Mouse (Mus musculus) urinary bladder, adult 18-20 months (tissue): Measurements from ENCODE around the gene Kif13a.
A peak's percentile ranks its signal among the peaks of the same experiment; 100 is the strongest.

Experiments
- DNase-seq, 2 experiments: peaks; one replicate each; pipeline ENCODE4 v3.0.0; 2022; ENCODE audit warnings: low spot score in 2 of 2, mixed read lengths in 2 of 2

Gene Kif13a

DNA sequence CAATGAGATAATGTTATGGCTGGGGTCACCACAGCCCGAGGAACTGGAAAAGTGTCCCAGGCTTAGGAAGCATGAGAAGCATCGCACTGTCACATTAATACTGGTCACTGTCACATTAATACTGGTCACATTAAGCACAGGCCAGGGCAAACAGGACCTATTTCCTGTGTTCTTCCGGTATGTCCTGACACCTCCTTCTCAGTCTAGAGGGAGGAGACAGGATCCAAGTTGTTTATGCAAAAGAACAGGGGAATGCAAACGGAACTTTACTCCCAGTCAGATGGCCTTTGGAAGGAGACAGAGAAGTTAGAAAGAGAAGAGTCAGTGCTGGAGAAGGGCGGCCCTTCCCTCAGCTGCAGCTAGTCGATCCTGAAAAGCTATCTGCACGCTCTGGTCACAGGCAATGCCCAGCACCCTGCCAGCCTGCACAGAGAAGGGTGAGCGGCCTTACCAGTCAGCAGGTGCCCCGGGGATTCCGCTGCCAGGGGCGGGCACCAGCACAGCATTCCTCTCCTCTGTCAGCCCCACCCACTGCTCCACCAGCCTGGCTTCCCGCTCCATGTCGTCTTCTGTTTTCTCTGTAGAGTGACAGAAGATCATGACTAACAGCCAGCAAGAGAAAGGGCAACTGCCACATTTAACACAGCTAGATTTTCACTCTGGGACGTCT lies 152.9 kb downstream of the Kif13a start:
- DNase-seq = no peak

DNA sequence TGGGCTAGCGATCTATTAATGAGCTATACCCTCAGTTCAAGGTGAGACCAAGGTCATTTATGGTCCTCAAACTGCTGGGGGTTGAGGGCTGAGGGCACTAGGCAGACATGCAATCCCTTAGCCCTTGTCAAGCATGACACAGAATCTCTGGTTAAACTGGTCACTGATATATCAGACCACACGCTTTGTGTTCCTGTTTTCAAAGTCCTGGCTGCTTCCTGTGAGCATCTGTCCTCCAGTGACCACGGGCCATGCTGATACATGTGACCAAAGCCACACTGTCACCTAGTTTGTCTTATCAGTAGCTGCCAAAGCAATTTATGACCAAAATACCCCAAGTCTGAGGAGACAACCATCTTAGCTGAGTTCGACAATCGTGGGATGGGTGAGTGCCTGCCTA lies 154.7 kb downstream of the Kif13a start:
- DNase-seq = no peak

DNA sequence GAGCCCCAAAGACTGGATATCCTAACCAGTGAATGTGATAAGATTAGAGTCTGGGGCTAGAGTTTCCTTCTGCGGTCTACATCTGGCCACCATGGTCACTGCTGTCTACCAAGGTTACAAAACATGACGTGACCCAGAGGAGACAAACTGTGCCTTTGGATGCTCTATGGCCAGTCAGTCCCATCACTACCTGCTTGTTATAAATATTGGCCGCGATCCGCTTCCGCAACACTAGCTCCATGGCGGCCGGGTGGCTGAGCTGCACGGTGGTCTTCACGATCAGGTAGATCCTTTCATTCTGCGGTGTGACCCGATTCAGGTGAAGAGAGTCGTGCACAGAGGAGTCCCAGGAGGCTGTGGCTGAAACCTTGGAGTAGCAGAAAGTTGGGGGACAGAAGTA lies 157.1 kb downstream of the Kif13a start:
- no peak for DNase-seq

DNA sequence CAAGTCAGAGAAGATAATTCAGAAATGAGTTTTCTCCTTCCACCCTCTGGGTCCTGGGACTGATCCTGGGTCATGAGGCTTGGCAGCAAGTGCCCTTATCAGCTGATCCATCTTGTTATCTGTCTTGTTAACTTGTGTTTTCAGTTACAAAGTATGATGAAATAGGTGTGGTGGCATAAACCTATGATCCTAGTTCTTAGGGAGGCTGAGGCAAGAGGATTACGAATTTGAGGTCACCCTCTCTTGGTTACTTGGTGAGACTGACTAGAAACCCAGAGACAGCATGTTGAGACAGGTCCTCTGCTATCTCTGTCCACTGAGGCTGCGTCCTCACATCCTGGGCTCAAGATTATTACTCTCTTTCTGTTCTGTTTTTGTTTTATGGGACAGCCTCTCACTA lies 164.3 kb downstream of the Kif13a start:
- DNase-seq = no peak

DNA sequence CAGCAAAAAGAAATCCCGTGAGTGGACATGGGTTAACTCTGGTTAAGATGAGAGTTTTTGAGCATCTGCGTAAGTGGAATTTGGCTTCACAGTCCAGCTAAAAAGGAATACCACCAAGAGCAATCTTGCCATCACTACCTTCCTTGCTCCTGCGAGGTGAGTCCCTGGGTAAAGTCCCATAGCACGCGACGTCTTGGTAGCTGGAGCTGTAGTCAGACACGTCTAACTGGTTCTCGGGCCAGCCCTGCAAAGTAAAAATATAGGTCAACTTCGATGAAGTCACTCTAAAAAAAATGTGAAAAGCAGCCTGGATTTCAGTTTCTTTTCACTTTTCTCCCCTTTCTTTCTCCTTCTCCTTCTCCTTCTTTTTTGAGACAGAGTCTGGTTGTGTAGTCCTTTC lies 166.5 kb downstream of the Kif13a start:
- peak in 1 of 2 experiments; percentile 32 for DNase-seq

DNA sequence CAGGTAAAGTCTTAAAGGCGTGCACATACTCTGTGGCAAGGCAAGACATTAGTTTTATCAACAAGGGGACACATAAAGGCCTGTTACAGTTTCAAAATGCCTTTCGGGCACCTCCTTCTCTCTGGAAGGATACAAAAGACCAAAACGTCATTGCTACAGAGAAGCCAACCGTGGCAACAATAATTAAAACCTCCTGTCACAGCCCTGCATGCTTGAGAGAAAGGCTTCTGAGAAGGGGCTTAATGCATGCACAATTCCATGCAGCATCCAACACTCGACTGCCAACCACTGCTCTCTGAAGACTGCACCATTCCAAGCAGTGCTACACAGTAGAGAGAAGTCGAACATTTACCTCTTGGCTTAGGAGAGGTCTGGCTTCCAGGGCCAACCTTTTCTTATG lies 168.7 kb downstream of the Kif13a start:
- no peak for DNase-seq

DNA sequence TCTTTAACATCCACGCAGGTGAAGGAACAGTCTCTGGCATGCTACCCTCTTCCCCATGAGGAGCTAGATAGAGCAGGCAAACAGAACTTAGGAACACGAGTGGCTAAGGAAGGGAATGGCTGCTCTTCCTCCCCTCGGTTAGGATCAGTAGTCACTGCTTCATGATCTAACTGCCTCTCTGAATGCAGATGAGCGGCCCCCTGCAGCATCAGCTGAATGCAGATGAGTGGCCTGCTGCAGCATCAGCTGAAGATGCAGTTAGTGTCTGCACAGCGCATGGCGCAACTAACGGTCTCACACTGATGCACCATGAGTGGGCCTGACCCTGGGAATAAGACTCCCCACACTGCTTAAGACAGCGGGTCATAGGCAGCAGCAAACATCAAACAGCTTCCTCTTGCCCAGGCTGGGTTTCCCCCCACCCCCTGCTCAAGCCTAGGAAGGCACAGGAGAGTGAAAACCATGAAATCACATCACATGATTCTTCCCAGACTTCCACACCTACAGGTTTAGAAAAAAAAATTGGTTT lies 170.3 kb downstream of the Kif13a start:
- DNase-seq = no peak

DNA sequence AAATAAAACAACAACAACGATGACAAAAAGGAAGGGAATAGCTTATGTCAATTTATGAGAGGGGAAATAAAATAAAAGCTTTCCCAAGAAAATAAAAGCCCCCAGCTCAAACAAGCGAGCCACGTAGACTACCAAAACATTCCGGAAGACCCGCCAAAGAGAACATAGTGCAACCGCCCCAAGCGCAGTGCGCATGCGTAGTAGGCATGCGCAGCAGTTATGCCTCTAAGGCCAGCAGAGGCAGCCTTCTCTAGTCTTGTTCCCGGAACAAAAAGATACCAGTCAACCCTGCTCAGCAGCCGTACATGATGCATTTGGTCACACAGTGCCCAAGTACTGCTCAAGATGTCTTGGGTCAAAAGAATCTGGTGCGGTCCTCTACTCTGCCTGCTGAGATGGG lies 171.0 kb downstream of the Kif13a start:
- DNase-seq = no peak

DNA sequence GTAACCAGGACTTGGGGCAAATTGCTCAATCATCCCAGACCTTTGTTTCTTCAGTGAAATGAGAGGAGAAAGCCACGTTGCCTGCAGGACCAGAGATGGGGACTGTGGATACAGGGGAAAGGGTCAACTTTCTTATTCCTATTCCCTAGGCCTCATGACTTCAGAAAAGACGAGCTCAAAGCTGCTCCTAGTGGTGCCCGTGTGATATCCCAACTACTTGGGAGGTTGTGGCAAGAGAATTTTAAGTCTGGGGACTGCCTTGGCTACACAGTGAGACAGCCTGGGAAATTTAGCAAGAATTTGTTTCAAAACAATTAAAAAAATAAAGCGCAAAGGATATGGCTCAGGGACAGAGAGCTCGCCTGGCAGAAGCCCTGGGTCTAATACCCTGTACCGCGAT lies 171.7 kb downstream of the Kif13a start:
- no peak for DNase-seq

DNA sequence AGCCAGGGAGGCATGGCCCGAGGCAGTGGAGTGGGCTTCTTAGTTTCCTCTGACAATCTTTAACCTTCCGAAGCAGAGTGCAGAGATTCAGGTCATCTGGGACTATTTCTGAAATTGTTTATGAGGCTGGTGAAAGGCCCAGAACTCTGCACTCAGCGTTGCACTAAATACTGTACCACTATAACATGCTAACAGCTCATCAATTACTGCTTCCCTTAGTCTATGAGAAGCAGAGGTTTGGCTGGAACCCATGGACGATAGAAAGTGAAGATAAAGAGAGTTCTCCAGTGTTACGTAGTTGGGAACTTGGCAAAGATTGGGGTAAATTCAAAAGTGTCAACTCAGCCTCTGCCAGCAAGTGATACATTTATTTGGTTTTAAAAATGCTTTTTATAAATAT lies 176.4 kb downstream of the Kif13a start:
- no peak for DNase-seq

DNA sequence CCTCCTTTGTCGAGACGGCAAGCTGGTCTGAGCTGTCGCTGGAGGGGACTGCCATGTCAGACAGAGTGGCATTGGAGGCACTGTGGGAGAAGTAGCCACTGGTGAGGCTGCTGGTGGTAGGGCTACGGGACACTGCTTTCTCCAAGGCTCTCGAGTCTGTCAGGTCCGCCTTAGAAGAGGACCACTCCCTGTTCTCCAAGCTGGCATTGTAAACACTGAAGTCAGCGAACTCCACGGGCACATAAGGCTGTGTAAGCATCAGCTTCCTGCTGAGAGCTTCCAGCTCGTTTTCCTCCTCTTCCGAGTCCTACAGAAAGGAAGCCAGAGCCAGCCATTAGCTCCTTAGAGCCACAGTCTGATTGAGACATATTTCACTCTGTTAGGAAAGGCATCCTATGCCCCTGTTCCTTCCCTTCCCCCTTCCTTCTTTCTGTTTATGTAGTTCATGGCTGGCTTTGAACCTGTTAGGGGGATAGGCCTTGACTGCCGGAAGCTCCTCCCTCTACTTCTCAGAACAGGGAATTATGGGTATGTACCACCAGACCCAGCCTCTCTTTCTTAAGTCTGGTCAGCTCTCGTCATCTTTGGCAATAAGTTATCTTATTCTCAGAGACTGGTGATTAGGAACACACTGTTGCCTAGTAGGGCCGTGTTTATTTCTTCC lies 177.0 kb downstream of the Kif13a start:
- DNase-seq = no peak

DNA sequence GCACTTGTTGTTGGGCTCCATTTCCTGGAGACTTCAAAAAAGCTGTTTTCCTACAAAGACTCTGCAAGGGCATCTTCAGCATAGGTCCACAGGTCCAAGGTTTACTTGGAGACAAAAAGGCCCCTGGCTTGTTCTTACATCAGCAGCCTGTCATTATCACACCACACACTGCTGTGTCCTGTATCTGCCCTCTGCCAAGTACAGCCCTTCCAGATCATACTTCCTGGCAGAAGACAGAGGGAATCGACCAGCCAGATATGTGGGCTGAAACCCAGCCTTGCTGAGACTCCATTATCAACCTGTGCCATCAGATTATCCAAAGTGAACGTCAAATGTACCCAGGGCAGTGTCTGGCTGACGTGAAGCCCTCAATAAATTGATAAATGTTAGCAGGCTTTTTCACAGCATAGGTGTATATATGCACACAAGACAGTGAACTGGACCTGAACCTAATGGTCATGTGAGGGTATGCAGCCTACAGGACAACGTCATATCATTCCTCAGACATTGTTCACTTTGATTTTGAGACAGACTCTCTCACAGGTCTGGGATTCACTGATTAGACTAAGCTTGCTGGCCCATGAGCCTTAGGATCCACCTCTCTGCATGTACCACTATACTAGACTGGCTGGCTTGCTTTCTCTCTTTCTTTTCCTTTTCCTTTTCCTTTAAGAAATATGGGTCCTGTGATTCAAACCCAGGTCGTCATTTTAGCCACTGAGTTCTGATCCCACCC lies 181.4 kb downstream of the Kif13a start:
- no peak for DNase-seq

DNA sequence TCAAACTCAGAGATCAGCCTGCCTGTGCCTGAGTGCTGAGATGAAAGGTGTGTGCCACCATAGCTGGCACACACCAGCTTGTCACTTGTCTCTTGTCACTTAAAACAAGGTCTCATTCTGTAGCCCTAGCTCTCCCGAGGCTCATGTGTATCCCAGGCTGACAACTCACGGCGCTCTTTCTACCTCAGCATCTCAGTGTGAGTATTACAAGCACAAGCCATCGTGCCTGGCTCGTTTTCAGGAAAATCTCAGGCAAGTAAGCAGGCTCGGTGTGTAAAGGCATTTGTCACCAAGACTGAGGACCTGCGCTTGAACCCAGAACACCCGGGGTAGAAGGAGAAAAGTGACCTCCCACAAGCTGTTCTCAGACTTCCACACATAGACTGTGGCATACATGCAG lies 185.8 kb downstream of the Kif13a start:
- no peak for DNase-seq

DNA sequence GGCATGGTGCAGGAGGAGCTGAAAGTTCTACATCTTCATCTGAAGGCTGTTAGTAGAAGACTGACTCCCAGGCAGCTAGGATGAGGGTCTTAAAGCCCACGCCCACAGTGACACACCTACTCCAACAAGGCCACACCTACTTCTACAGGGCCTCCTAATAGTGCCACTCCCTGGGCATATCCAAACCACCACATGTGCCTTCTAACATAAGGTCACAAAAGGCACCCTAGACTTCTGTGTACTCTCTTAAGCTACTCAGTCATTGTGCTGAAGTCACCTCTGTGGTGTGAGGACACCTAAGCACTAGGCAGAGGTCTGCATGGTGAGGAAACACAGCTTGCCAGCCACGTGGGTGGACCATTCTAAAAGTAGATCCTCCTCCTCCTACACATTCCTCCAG lies 187.3 kb downstream of the Kif13a start:
- DNase-seq = no peak

DNA sequence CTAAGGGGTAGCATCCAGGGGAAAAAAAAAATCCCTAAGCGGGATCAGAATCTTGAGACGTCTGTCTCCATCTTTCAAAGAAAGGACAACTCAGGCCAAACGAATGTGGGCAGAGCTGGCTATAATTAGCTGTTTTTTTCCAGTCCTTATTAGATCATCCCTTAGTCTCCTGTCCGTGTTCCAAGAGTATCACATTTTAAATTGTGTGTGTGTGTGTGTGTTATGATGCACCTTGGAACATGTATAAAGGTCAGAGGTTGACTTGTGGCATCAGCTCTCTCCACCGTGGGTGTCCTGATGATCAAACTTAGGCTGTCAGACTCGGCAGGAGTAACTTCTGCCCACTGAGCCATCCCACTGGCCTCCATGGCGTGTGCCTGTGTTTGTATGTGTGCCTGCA lies 190.2 kb downstream of the Kif13a start:
- DNase-seq = no peak

DNA sequence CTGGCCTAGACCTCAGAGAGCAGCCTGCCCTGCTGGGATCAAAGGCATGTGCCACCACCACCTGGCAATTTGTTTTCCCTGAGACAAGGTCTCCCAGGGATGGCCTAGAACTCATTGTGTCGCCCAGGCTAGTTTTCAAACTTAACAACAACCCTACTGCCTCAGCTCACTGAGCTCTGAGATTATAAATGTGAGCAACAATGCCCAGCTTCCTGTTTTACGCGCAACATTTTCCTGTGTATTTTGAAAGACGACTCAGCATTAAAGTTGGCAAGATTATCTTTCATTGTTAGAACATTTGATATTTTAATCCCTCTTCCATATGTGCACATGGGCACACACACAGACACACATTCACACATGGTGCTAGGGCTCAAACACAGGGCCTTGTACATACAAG lies 192.2 kb downstream of the Kif13a start:
- DNase-seq = no peak

DNA sequence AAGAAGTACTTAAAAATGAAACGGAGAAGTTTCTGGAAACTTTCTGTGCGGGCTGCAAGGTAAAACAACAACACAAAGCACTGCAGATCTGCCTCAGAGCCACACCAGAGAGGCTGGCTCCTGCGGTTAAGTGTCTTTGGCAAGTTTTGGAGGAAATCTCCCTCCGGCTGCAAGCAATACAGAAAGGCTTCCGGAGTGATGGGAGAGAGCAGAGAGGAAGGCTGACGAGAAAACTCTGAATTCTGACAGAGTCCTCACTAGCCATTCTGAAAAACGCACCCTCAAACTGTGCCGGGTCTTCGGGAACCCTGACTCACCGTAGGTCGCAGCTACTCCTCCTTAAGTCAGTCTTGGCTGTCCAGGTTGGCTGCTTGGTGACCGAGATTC lies 193.2 kb downstream of the Kif13a start:
- peak in 1 of 2 experiments; percentile 34 for DNase-seq

DNA sequence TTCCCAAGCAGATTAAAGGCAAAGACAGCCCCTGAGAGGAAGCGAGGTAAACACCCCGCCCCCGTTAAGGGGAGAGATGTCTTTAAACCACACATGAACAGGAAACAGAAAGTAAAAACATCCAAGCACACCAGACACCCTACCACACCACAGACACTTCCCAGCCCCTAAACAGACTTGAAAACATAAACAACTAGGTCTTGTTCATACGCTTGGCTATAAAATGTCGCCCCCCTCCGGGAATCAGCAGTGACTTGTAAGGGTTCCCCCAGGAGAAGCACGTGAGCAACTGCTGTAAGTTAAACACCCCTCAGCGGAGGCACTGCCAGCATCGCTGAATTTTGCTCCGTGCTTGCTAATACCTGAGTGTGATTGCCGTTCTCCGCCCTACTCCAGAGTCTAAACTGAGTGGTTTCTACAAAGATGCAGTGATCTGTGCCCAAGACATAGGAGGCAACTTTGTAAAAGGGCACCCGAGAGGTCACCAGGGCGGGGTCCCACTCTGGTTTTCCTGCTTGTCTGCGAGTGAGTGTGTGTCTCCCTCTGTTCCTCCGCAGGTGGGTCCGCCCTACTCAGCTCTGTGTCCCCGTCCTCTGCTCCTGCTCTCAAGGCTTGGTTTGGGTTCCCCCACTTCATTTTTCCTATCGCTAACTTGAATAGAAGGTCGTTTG lies 193.7 kb downstream of the Kif13a start:
- peak; percentile 46 to 61 for DNase-seq

DNA sequence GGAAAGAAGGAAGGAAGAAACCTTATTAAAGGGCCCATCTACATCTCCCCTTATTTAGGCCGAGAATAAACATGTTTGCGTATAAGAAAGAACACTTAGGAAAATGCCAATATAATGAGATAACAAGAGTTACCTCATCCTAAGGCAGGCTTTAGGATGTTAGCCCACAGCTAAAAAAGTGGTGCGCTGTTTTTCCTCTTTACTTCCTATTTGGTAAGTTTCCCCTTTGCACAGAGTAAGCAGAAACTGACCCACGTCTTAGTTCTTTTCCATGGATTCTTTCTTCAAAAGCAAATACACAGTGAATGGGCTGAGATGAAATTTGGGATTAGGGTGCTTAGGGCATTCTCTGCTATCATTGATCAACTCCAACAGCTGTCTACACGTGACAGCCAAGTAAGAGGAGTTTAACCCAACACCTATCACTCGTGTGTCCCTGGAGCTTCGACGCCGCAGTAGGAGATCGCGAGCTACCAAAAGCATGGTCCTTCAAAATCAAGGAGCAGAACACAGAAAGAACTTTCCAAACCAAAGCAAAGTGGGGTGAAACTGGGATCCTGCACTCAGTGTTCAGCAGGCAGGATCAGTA lies 194.4 kb downstream of the Kif13a start:
- DNase-seq = no peak

DNA sequence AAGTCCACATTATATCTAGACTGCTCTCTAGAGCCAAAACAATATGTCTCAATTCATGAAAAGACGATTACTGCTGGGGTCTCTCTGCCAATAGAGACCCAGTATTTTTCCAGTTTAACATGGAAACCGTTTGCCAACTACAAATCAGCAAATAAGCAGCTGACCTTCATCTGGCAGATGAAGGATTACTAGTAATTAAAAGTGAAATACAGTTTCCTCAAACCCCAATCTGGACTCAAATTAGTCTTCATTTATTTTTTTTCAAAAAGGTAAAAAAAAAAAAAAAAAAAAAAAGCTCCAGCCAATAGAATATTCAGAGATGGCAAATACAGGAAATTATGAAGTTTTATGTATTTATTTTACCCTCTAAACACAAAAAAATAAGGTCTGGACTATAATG lies 199.7 kb downstream of the Kif13a start:
- DNase-seq = no peak

DNA sequence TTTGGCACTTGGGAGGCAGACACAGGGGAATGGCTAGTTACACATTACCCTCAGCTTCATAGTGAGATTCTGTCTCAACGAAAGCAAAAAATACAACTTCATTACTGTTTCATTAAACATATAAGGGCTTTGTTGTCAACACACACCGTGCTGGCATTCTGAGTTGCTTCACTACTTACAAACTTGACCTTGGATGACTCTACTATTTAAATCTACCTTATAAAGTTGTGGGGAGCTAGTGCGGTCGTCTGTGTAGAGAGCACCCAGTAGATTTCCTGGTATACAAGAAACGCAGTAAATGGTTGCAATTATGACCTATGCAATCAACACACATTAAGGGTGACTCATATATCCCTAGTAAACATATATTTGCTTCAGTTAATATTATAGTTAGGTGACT lies 201.3 kb downstream of the Kif13a start:
- DNase-seq = no peak

DNA sequence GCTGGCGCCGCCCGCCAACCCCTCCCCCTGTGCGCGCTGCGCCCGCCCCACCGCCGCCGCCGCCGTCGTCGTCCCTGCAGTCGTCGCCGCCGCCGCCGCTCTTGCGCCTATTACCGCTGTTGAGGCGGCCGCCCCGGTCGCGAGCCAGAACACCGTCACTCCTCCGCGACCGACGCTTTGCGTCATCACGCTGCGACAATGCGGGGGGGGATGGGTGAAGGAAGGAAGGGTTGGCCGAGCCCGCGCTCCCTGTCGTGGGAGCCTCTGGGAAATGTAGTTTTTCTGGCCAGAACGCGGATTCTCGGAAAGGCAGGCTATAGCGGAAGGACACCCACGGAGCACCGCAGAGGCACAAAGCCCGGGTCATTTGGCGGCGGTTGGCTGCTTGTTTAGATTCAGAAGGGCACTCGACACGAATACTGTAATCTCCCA lies 201.8 kb downstream of the Kif13a start, which contains the start of gene Nup153:
Gene Nup153, minus strand, starts transcription at position 104 of the 432 bp plus-strand sequence.
- DNase-seq = peak; percentile 100
